Mouse (Mus musculus) forebrain, embryonic 15.5 days (tissue): ENCODE results near the gene Efcab8. TPM values are rescaled to one million over a fixed set of nuclear protein-coding genes. Genes with fewer than 3 reads are reported as not detected.

Experiments used
- ATAC-seq: fragments of 200-750 bp; cut with Nextera tagmentation; replicated peaks from 2 replicates; pipeline ENCODE4 v1.8.0; 2017; ENCODE audit warnings: mild to moderate bottlenecking, moderate TSS enrichment, moderate library complexity
- H3K27ac ChIP-seq: fragments of 300-500 bp; sonication (generic); replicated peaks from 2 replicates; pipeline ENCODE4 v1.5.1; 2015; ENCODE audit warnings: mild to moderate bottlenecking, inconsistent platforms
- H3K27me3 ChIP-seq: fragments of 300-500 bp; sonication (generic); 2 replicates; pipeline ENCODE4 v1.6.1; 2015; ENCODE audit warnings: inconsistent platforms
- H3K36me3 ChIP-seq: fragments of 300-500 bp; sonication (generic); 2 replicates; pipeline ENCODE4 v1.6.1; 2015; ENCODE audit warnings: mild to moderate bottlenecking, inconsistent platforms
- H3K4me1 ChIP-seq: fragments of 300-500 bp; sonication (generic); 2 replicates; pipeline ENCODE4 v1.6.1; 2015; ENCODE audit warnings: inconsistent platforms
- H3K4me2 ChIP-seq: fragments of 300-500 bp; sonication (generic); replicated peaks from 2 replicates; pipeline ENCODE4 v1.6.1; 2015; ENCODE audit warnings: mild to moderate bottlenecking, inconsistent platforms
- H3K4me3 ChIP-seq: fragments of 300-500 bp; sonication (generic); 2 replicates; pipeline ENCODE4 v1.5.1; 2015; ENCODE audit warnings: mild to moderate bottlenecking, inconsistent platforms
- H3K9ac ChIP-seq: fragments of 300-500 bp; sonication (generic); replicated peaks from 2 replicates; pipeline ENCODE4 v1.6.1; 2015; ENCODE audit warnings: mild to moderate bottlenecking, inconsistent platforms
- H3K9me3 ChIP-seq: fragments of 300-500 bp; sonication (generic); 2 replicates; pipeline ENCODE4 v1.6.1; 2016; ENCODE audit warnings: inconsistent platforms
- WGBS: fragments of 180-500 bp; shearing (Covaris S2); methylation state at CpG from one replicate; pipeline ENCODE4 v1.1.7; 2015; ENCODE audit warnings: mixed read lengths; 5-methylcytosine and 5-hydroxymethylcytosine counted together
- polyA plus RNA-seq: library from polyadenylated mRNA; unstranded; fragments of >200 nt; fragmentation: Nextera tagmentation; extraction: Ambion mirVana; gene quantifications from 2 replicates; pipeline ENCODE4 v1.2.1, GENCODE M21; 2015

Efcab8 gene
- polyA plus RNA-seq, 1 experiment from 2014 or later, result not detected

- no peak for ATAC-seq
- Histone ChIP-seq H3K4me3 (no peak overlapping the region), H3K9me3 (no peaks in the 10 kb centered on the region), H3K4me2 (no peak overlapping the region), H3K9ac (no peak overlapping the region), H3K27me3 (no peaks in the 10 kb centered on the region), H3K36me3 (no peaks in the 10 kb centered on the region), H3K27ac (no peak overlapping the region), H3K4me1 (peaks cover 4% of the 10 kb centered on the region)
- WGBS, result 83% methylated on average over 8 of the region's 8 CpGs
Measured at GRCm38 (mm10) chr2:153827171-153827830, 47.6 kb downstream of the Efcab8 start.

- no peaks in the 10 kb centered on the region for H3K27me3 ChIP-seq
- H3K9me3 ChIP-seq, result no peaks in the 10 kb centered on the region
- no peak overlapping the region for H3K9ac ChIP-seq
- no peaks in the 10 kb centered on the region for H3K36me3 ChIP-seq
- 88% methylated on average over 7 of the region's 7 CpGs for WGBS
- peaks cover 4% of the 10 kb centered on the region for H3K4me1 ChIP-seq
- H3K4me2 ChIP-seq, result no peak overlapping the region
- ATAC-seq, result no peak
- no peak overlapping the region for H3K27ac ChIP-seq
- no peak overlapping the region for H3K4me3 ChIP-seq
Measured at GRCm38 (mm10) chr2:153828704-153829103, 49.0 kb downstream of the Efcab8 start.

- H3K9me3 ChIP-seq, result no peaks in the 10 kb centered on the region
- no peak for ATAC-seq
- H3K36me3 ChIP-seq, result no peaks in the 10 kb centered on the region
- H3K4me3 ChIP-seq, result no peak overlapping the region
- no peak overlapping the region for H3K4me2 ChIP-seq
- WGBS, result 87% methylated on average over 8 of the region's 8 CpGs
- no peaks in the 10 kb centered on the region for H3K4me1 ChIP-seq
- H3K9ac ChIP-seq, result no peak overlapping the region
- no peaks in the 10 kb centered on the region for H3K27me3 ChIP-seq
- H3K27ac ChIP-seq, result no peak overlapping the region
Measured at GRCm38 (mm10) chr2:153833291-153833690, 53.6 kb downstream of the Efcab8 start.

GRCm38 (mm10) chr2:153842854-153843253, 63.1 kb downstream of the Efcab8 start:
- H3K4me3 ChIP-seq, result no peak overlapping the region
- no peaks in the 10 kb centered on the region for H3K9me3 ChIP-seq
- ATAC-seq, result no peak
- no peak overlapping the region for H3K4me2 ChIP-seq
- H3K27me3 ChIP-seq, result no peaks in the 10 kb centered on the region
- H3K36me3 ChIP-seq, result no peaks in the 10 kb centered on the region
- no peaks in the 10 kb centered on the region for H3K4me1 ChIP-seq
- no peak overlapping the region for H3K9ac ChIP-seq
- H3K27ac ChIP-seq, result no peak overlapping the region
- 82% methylated on average over 8 of the region's 8 CpGs for WGBS

GRCm38 (mm10) chr2:153848389-153848788, 68.7 kb downstream of the Efcab8 start:
- Histone ChIP-seq H3K27ac (no peak overlapping the region), H3K4me1 (no peaks in the 10 kb centered on the region), H3K27me3 (no peaks in the 10 kb centered on the region), H3K9ac (no peak overlapping the region), H3K4me2 (no peak overlapping the region), H3K36me3 (no peaks in the 10 kb centered on the region), H3K9me3 (no peaks in the 10 kb centered on the region), H3K4me3 (no peak overlapping the region)
- no peak for ATAC-seq
- WGBS, result 62% methylated on average over 3 of the region's 3 CpGs

GRCm38 (mm10) chr2:153850351-153851029, 70.8 kb downstream of the Efcab8 start:
- Histone ChIP-seq H3K9ac (no peak overlapping the region), H3K27ac (no peak overlapping the region), H3K4me2 (no peak overlapping the region), H3K27me3 (no peaks in the 10 kb centered on the region), H3K4me1 (no peaks in the 10 kb centered on the region), H3K4me3 (no peak overlapping the region), H3K36me3 (no peaks in the 10 kb centered on the region), H3K9me3 (no peaks in the 10 kb centered on the region)
- WGBS, result 88% methylated on average over 6 of the region's 6 CpGs
- no peak for ATAC-seq

- Histone ChIP-seq H3K36me3 (no peaks in the 10 kb centered on the region), H3K4me3 (no peak overlapping the region), H3K4me2 (no peak overlapping the region), H3K9me3 (no peaks in the 10 kb centered on the region), H3K9ac (no peak overlapping the region), H3K27ac (no peak overlapping the region), H3K4me1 (no peaks in the 10 kb centered on the region), H3K27me3 (no peaks in the 10 kb centered on the region)
- 57% methylated on average over 4 of the region's 4 CpGs for WGBS
- no peak for ATAC-seq
Measured at GRCm38 (mm10) chr2:153851030-153851360, 71.3 kb downstream of the Efcab8 start.

GRCm38 (mm10) chr2:153853544-153853943, 73.8 kb downstream of the Efcab8 start:
- no peaks in the 10 kb centered on the region for H3K4me1 ChIP-seq
- no peaks in the 10 kb centered on the region for H3K36me3 ChIP-seq
- no peak overlapping the region for H3K4me3 ChIP-seq
- H3K9ac ChIP-seq, result no peak overlapping the region
- H3K9me3 ChIP-seq, result no peaks in the 10 kb centered on the region
- no peak for ATAC-seq
- H3K27ac ChIP-seq, result no peak overlapping the region
- no peaks in the 10 kb centered on the region for H3K27me3 ChIP-seq
- no peak overlapping the region for H3K4me2 ChIP-seq
- 5% methylated on average over 5 of the region's 5 CpGs for WGBS

- Histone ChIP-seq H3K27ac (no peak overlapping the region), H3K27me3 (no peaks in the 10 kb centered on the region), H3K4me1 (no peaks in the 10 kb centered on the region), H3K4me2 (no peak overlapping the region), H3K9ac (no peak overlapping the region), H3K4me3 (no peak overlapping the region), H3K9me3 (no peaks in the 10 kb centered on the region), H3K36me3 (no peaks in the 10 kb centered on the region)
- WGBS, result 75% methylated on average over 2 of the region's 2 CpGs
- no peak for ATAC-seq
Measured at GRCm38 (mm10) chr2:153859581-153859980, 79.8 kb downstream of the Efcab8 start.

GRCm38 (mm10) chr2:153860315-153860714, 80.6 kb downstream of the Efcab8 start:
- Histone ChIP-seq H3K9me3 (no peaks in the 10 kb centered on the region), H3K4me1 (no peaks in the 10 kb centered on the region), H3K4me2 (no peak overlapping the region), H3K4me3 (no peak overlapping the region), H3K36me3 (no peaks in the 10 kb centered on the region), H3K27me3 (no peaks in the 10 kb centered on the region), H3K9ac (no peak overlapping the region), H3K27ac (no peak overlapping the region)
- 96% methylated on average over 11 of the region's 11 CpGs for WGBS
- no peak for ATAC-seq

GRCm38 (mm10) chr2:153860715-153861114, 81.0 kb downstream of the Efcab8 start:
- no peak overlapping the region for H3K4me3 ChIP-seq
- no peak overlapping the region for H3K27ac ChIP-seq
- no peaks in the 10 kb centered on the region for H3K9me3 ChIP-seq
- WGBS, result 68% methylated on average over 3 of the region's 3 CpGs
- no peak overlapping the region for H3K4me2 ChIP-seq
- H3K9ac ChIP-seq, result no peak overlapping the region
- H3K27me3 ChIP-seq, result no peaks in the 10 kb centered on the region
- no peak for ATAC-seq
- no peaks in the 10 kb centered on the region for H3K36me3 ChIP-seq
- no peaks in the 10 kb centered on the region for H3K4me1 ChIP-seq

GRCm38 (mm10) chr2:153861960-153862359, 82.2 kb downstream of the Efcab8 start:
- WGBS, result 83% methylated on average over 3 of the region's 3 CpGs
- Histone ChIP-seq H3K4me3 (no peak overlapping the region), H3K27ac (no peak overlapping the region), H3K4me1 (no peaks in the 10 kb centered on the region), H3K27me3 (no peaks in the 10 kb centered on the region), H3K9me3 (no peaks in the 10 kb centered on the region), H3K36me3 (no peaks in the 10 kb centered on the region), H3K4me2 (no peak overlapping the region), H3K9ac (no peak overlapping the region)
- ATAC-seq, result no peak

GRCm38 (mm10) chr2:153870984-153871383, 91.3 kb downstream of the Efcab8 start, which contains the start of gene Sun5:
Sun5 (minus strand) TSS chr2:153871084.
- Histone ChIP-seq H3K4me2 (no peak within 1 kb of the TSS), H3K9me3 (no peaks in the 10 kb centered on the region), H3K4me1 (0 out of 2 replicates have a peak, but pooled peaks cover 2% of the 10 kb centered on the region), H3K36me3 (no peaks in the 10 kb centered on the region), H3K9ac (no peak within 1 kb of the TSS), H3K27me3 (no peaks in the 10 kb centered on the region), H3K4me3 (no peak within 1 kb of the TSS), H3K27ac (no peak within 1 kb of the TSS)
- 85% methylated on average over 4 of the region's 4 CpGs for WGBS
- no peak for ATAC-seq
